Mouse (Mus musculus) heart, adult 10 weeks (tissue): ENCODE data around the gene Gm8232. TPM values are rescaled to one million over a fixed set of nuclear protein-coding genes. Genes with fewer than 3 reads are reported as not detected.

Experiments
- polyA plus RNA-seq: library from polyadenylated mRNA; stranded (reverse); fragments of 350-450 nt; fragmentation: Illumina TruSeq; extraction: RNeasy Lipid Tissue Mini Kit (QIAGEN cat#74804); gene quantifications from one replicate; pipeline ENCODE4 v1.2.3, GENCODE M21; 2014; ENCODE audit warnings: low read depth, low replicate concordance

Gm8232 gene
- polyA plus RNA-seq: not detected

DNA sequence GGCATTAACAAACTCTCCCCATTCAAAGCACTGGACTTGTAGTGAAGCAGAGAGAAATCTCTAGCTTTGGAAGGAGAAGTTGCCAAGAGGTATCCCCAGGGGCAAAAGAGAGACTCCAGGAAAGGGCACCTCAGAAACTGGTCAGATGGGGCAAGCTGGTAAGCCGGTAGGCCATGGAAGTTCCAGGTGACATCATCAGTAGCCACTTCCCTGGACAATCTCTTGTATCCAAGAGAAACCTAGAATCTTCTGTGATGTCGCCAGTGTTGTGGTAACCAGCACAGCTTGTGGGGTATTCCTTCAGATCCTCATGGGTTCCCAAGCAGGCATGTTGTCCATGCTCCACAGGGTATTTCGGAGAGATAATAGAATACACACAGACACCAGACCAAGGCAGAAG, at the start of gene Gm8232:
Gene Gm8232, plus strand, starts transcription at position 301 of the 400 bp plus-strand sequence.

DNA sequence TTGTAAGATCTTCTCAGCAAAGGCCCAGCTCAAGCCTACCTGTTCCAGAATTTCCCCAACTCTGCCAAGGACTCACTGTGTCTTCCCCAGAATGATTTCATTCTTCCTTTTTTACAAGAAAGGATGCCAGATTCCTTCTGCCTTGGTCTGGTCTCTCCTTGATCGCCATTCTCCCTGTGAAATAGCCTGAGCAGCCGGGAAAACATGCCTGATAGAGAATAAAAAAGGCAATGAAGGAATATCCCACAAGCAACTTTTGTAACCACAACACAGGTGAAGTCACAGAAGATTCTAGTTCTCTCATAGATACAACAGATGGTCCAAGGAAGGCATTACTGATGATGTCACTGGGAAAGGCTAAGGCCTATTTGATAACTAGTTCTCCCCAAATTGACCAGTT, 22.8 kb upstream of the Gm8232 start, which contains the start of gene Gm3371:
Gene Gm3371, minus strand, starts transcription at position 101 of the 400 bp plus-strand sequence.

Other genes starting within 250 kb of the Gm8232 start
- gene Gm8212, start 236.0 kb upstream of the Gm8232 start, polyA plus RNA-seq: not detected
- gene 4930503E14Rik, start 220.4 kb upstream of the Gm8232 start, polyA plus RNA-seq: not detected
- not detected for gene Gm8220, start 148.1 kb upstream of the Gm8232 start, polyA plus RNA-seq
- gene Gm5930, start 95.1 kb upstream of the Gm8232 start, polyA plus RNA-seq: not detected
- gene Gm8229, start 68.3 kb upstream of the Gm8232 start, polyA plus RNA-seq: not detected
- not detected for gene Gm3371, start 22.9 kb upstream of the Gm8232 start, polyA plus RNA-seq
- gene BC061237, start 58.8 kb downstream of the Gm8232 start, polyA plus RNA-seq: not detected
- gene Gm17093, start 84.6 kb downstream of the Gm8232 start, polyA plus RNA-seq: not detected
- not detected for gene Gm8247, start 149.5 kb downstream of the Gm8232 start, polyA plus RNA-seq
- not detected for gene Gm5624, start 194.3 kb downstream of the Gm8232 start, polyA plus RNA-seq